Mouse (Mus musculus): ENCODE data around the gene Gm29609. TPM values are rescaled to one million over a fixed set of nuclear protein-coding genes. Genes with fewer than 3 reads are reported as not detected.

Gm29609 gene
- polyA plus RNA-seq, 1 experiment from 2014 or later: 0.74 TPM

- WGBS (ENCODE audit: insufficient replicate concordance): 91% methylated on average over 12 of the region's 12 CpGs
- H3K9ac ChIP-seq: no peak overlapping the region
- no peaks in the 10 kb centered on the region for H3K9me3 ChIP-seq (replicated peaks)
- no peak overlapping the region for H3K27ac ChIP-seq (replicated peaks)
- ATAC-seq (ENCODE audit: insufficient read depth): no peak
- no peaks in the 10 kb centered on the region for H3K27me3 ChIP-seq
- H3K4me2 ChIP-seq: no peak overlapping the region
- H3K4me3 ChIP-seq (replicated peaks): no peak overlapping the region
- H3K4me1 ChIP-seq (replicated peaks): peaks cover 35% of the 10 kb centered on the region
- H3K36me3 ChIP-seq (replicated peaks): peaks cover 65% of the 10 kb centered on the region
Observed at GRCm38 (mm10) chr5:31197072-31197471, 17.4 kb upstream of the Gm29609 start.

GRCm38 (mm10) chr5:31196207-31196606 lies 16.5 kb upstream of the Gm29609 start:
- peaks cover 38% of the 10 kb centered on the region for H3K4me1 ChIP-seq (replicated peaks)
- H3K36me3 ChIP-seq (replicated peaks): peaks cover 66% of the 10 kb centered on the region
- H3K9ac ChIP-seq: no peak overlapping the region
- H3K4me3 ChIP-seq (replicated peaks): no peak overlapping the region
- no peak for ATAC-seq (ENCODE audit: insufficient read depth)
- H3K9me3 ChIP-seq (replicated peaks): no peaks in the 10 kb centered on the region
- H3K27me3 ChIP-seq: no peaks in the 10 kb centered on the region
- no peak overlapping the region for H3K4me2 ChIP-seq
- WGBS (ENCODE audit: insufficient replicate concordance): 85% methylated on average over 10 of the region's 10 CpGs
- H3K27ac ChIP-seq (replicated peaks): no peak overlapping the region

- Histone ChIP-seq H3K4me2 (no peak overlapping the region), H3K9me3 (replicated peaks) (no peaks in the 10 kb centered on the region), H3K9ac (no peak overlapping the region), H3K4me3 (replicated peaks) (no peak overlapping the region), H3K4me1 (replicated peaks) (peaks cover 35% of the 10 kb centered on the region), H3K36me3 (replicated peaks) (peaks cover 71% of the 10 kb centered on the region), H3K27me3 (no peaks in the 10 kb centered on the region), H3K27ac (replicated peaks) (no peak overlapping the region)
- 79% methylated on average over 4 of the region's 4 CpGs for WGBS (ENCODE audit: insufficient replicate concordance)
- no peak for ATAC-seq (ENCODE audit: insufficient read depth)
Observed at GRCm38 (mm10) chr5:31195671-31196070, 16.0 kb upstream of the Gm29609 start.

GRCm38 (mm10) chr5:31194486-31195485 lies 15.1 kb upstream of the Gm29609 start:
- peak overlapping the region; percentile 79 for H3K4me2 ChIP-seq
- peak overlapping the region; percentile 85 for H3K9ac ChIP-seq
- 83% methylated on average over 16 of the region's 16 CpGs for WGBS (ENCODE audit: insufficient replicate concordance)
- H3K27me3 ChIP-seq: no peaks in the 10 kb centered on the region
- 0 out of 2 replicates have a peak overlapping the region, but pooled peaks have one; percentile 91 for H3K27ac ChIP-seq (replicated peaks)
- no peak for ATAC-seq (ENCODE audit: insufficient read depth)
- H3K4me1 ChIP-seq (replicated peaks): peaks cover 30% of the 10 kb centered on the region
- H3K4me3 ChIP-seq (replicated peaks): peak overlapping the region; percentile 84
- peaks cover 71% of the 10 kb centered on the region for H3K36me3 ChIP-seq (replicated peaks)
- no peaks in the 10 kb centered on the region for H3K9me3 ChIP-seq (replicated peaks)

DNA sequence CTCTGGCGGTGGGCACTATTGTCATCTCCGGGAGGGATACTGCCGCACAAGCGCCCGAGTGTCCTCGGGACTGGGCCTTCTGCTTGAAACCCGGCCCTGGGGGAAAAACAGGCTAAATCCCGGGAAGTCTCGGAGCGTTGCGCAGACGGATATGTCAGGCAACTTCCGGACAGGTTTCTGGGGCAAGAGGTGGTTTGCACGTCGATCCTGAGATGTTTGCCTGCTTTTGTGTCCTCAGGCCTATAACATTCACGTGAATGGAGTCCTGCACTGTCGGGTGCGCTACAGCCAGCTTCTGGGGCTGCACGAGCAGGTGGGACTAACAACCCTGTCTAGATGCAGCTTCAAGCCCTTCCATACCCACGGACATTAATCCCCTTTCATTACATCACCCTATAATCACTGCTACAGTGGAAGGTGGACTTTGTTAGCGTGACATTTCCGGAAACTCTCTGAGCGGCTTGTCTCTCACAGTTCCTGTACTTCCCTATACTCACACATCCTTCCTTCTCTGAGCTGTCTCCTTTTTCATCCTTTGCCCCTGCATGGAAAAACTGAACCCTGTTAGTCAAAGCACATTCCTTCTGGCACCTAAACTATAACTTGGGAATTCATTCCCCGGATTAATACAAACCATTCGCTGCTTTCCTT lies 14.0 kb upstream of the Gm29609 start:
- H3K9ac ChIP-seq: peak overlapping the region; percentile 85
- 5% methylated on average over 25 of the region's 25 CpGs for WGBS (ENCODE audit: insufficient replicate concordance)
- H3K27ac ChIP-seq (replicated peaks): peak overlapping the region; percentile 91
- H3K4me1 ChIP-seq (replicated peaks): peaks cover 30% of the 10 kb centered on the region
- peak overlapping the region; percentile 84 for H3K4me3 ChIP-seq (replicated peaks)
- H3K36me3 ChIP-seq (replicated peaks): peaks cover 70% of the 10 kb centered on the region
- no peaks in the 10 kb centered on the region for H3K9me3 ChIP-seq (replicated peaks)
- H3K27me3 ChIP-seq: no peaks in the 10 kb centered on the region
- H3K4me2 ChIP-seq: peak overlapping the region; percentile 79
- ATAC-seq (ENCODE audit: insufficient read depth): no peak

DNA sequence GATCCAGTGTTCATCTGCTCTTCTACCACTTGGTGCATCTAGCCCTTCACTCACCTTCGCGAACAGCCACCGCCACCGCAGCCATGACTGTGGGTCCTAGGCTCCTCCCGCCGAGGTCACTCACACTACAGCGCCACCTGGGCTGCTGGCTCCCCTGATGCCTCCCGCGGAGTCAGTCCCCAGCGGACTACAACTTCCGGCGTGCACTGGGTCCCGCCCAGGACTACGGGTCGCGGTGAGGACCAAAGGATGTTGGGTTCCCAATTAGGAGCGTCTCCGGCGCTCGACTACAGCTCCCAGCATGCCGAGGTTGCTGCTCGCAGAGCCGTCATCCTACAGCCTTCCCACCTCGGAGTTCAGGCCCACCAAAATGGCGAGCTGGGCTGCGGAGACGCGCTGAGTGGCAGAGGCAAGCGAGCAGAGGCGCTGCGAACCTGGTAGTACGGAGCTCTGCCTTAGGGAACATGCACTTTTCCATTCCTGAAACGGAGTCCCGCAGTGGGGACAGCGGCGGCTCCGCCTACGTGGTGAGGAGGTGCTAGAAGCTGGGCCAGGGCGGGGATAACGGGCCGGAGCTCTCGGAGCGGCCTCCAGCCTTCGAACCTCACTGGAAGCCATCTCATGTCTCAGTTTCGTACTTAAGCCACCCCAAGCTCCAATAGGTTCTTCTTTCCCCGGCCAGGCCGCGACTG lies 13.4 kb upstream of the Gm29609 start, which contains the start of the genes Snx17 and Eif2b4:
TSS of gene Snx17 (plus strand) at position 289 of the 692 bp plus-strand sequence.
TSS of gene Eif2b4 (minus strand) at position 492 of the 692 bp plus-strand sequence.
- WGBS (ENCODE audit: insufficient replicate concordance): under 1% methylated on average over 48 of the region's 48 CpGs
- Histone ChIP-seq H3K27ac (replicated peaks) (peak within 1 kb of the TSS; percentile 91), H3K36me3 (replicated peaks) (peaks cover 70% of the 10 kb centered on the region), H3K27me3 (no peaks in the 10 kb centered on the region), H3K9me3 (replicated peaks) (no peaks in the 10 kb centered on the region), H3K4me2 (peak within 1 kb of the TSS; percentile 79), H3K9ac (peak within 1 kb of the TSS; percentile 85), H3K4me3 (replicated peaks) (peak within 1 kb of the TSS; percentile 84), H3K4me1 (replicated peaks) (peaks cover 26% of the 10 kb centered on the region)
- ATAC-seq (ENCODE audit: insufficient read depth): peak; percentile 95

DNA sequence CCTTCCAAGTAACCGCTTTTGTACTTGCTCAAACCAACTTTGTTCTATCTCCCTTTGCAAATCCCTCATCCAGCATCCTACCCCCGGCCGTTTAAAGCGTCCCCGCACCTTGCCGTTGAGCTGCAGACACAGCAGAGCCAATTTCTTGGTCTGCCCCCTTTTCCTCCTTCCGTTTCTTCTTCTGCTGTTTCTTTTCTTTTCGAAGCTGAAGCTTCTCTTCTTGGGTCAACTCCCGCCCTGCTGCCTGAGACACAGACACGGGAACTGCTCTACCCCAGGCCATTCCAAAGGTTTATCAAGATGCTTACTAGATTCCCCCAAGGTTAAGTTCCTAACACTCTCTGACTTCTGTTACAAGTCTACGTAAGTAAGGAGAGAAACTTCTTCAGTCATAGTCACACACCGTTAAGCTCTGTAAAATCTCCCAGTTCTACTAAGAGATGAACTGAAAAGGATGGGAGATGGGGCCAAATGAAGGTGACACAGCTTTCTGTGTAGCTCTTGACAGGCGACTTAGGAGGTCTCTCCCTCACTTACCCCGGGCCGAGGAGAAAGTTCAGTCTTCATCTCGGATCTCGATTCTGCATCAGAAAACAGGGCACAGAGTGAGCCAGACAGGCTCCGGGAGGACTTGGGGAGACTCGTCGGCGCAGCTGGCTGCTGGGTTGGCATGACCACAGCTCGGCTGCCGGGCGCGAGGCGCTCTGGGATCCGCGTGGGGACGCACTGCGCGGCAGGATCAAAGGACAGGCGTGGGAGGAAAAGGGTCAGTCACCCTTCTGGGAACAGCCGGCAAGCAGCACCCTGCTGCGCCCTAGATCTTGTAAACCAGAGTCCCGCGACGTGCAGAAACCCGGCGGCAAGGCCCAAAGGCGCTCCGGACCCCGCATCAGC lies 12.6 kb upstream of the Gm29609 start:
- Histone ChIP-seq H3K4me3 (replicated peaks) (peak overlapping the region; percentile 84), H3K27me3 (no peaks in the 10 kb centered on the region), H3K9ac (peak overlapping the region; percentile 82), H3K4me1 (replicated peaks) (peaks cover 24% of the 10 kb centered on the region), H3K27ac (replicated peaks) (peak overlapping the region; percentile 91), H3K4me2 (peak overlapping the region; percentile 79), H3K36me3 (replicated peaks) (peaks cover 70% of the 10 kb centered on the region), H3K9me3 (replicated peaks) (no peaks in the 10 kb centered on the region)
- WGBS (ENCODE audit: insufficient replicate concordance): 10% methylated on average over 42 of the region's 42 CpGs
- ATAC-seq (ENCODE audit: insufficient read depth): peak; percentile 47

DNA sequence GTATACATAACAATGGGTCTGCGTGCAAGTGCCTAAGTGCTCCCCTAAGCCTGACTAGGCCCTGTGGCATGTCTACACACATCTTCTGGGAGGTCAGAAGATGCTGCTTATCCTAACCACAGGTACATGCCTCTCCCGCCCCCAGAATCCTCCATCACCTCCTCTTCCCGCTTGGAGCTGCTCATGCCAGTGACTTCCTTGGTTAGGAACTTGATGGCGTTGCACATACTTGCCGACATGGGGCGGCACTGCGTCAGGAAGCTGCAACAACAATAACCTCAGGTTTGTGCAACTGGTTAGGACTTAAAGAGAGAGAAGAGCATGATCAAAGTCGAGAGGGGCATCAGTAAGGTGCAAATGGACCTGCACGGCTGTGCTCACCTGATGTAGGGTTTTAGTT lies 10.5 kb upstream of the Gm29609 start:
- ATAC-seq (ENCODE audit: insufficient read depth): no peak
- no peak overlapping the region for H3K4me3 ChIP-seq (replicated peaks)
- H3K9ac ChIP-seq: no peak overlapping the region
- H3K4me1 ChIP-seq (replicated peaks): peaks cover 27% of the 10 kb centered on the region
- H3K27ac ChIP-seq (replicated peaks): no peak overlapping the region
- 83% methylated on average over 9 of the region's 9 CpGs for WGBS (ENCODE audit: insufficient replicate concordance)
- H3K9me3 ChIP-seq (replicated peaks): no peaks in the 10 kb centered on the region
- H3K4me2 ChIP-seq: no peak overlapping the region
- H3K27me3 ChIP-seq: no peaks in the 10 kb centered on the region
- peaks cover 58% of the 10 kb centered on the region for H3K36me3 ChIP-seq (replicated peaks)

DNA sequence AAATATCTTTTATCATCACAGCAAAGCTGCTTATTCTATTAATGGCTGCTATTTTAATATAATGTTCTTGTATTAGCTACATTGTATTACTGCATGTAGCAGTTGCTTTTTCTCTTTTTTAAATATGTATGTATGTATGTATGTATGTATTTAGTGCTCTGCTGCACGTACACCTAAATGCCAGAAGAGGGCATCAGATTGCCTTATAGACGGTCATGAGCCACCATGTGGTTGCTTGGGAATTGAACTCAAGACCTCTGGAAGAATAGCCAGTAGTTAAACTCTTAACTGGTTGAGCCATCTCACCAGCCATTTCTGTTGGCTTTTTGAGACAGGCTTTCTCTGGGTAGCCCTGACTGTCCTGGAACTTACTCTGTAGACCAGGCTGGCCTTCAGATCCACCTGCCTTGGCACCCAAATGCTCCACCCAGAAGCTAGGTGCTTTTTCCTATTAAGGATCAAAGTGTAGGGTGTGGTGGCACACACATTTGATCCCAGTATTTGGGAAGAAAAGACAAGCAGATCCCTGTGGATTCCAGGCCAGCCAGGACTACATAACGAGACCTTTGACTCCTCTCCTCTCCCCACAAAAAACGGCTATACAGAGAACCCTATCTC lies 8.6 kb upstream of the Gm29609 start:
- WGBS (ENCODE audit: insufficient replicate concordance): 63% methylated on average over 4 of the region's 4 CpGs
- Histone ChIP-seq H3K9ac (no peak overlapping the region), H3K4me3 (replicated peaks) (no peak overlapping the region), H3K27ac (replicated peaks) (no peak overlapping the region), H3K27me3 (no peaks in the 10 kb centered on the region), H3K4me2 (no peak overlapping the region), H3K36me3 (replicated peaks) (peaks cover 48% of the 10 kb centered on the region), H3K9me3 (replicated peaks) (no peaks in the 10 kb centered on the region), H3K4me1 (replicated peaks) (peaks cover 31% of the 10 kb centered on the region)
- ATAC-seq (ENCODE audit: insufficient read depth): no peak

- Histone ChIP-seq H3K36me3 (replicated peaks) (peaks cover 25% of the 10 kb centered on the region), H3K27ac (replicated peaks) (peak overlapping the region; percentile 78), H3K27me3 (no peaks in the 10 kb centered on the region), H3K9me3 (replicated peaks) (no peaks in the 10 kb centered on the region), H3K4me1 (replicated peaks) (peaks cover 45% of the 10 kb centered on the region), H3K4me3 (replicated peaks) (no peak overlapping the region), H3K4me2 (peak overlapping the region; percentile 33), H3K9ac (no peak overlapping the region)
- WGBS (ENCODE audit: insufficient replicate concordance): 17% methylated on average over 4 of the region's 4 CpGs
- ATAC-seq (ENCODE audit: insufficient read depth): peak; percentile 40
Observed at GRCm38 (mm10) chr5:31183678-31184077, 4.0 kb upstream of the Gm29609 start.
